Mouse (Mus musculus): ENCODE measurements at regions not wholly inside any gene's neighbourhood (a gene's known extent, or its start where the extent isn't known, plus 50 kb on each side); places are given as distances from the start of the nearest gene placed in this dataset.

DNA sequence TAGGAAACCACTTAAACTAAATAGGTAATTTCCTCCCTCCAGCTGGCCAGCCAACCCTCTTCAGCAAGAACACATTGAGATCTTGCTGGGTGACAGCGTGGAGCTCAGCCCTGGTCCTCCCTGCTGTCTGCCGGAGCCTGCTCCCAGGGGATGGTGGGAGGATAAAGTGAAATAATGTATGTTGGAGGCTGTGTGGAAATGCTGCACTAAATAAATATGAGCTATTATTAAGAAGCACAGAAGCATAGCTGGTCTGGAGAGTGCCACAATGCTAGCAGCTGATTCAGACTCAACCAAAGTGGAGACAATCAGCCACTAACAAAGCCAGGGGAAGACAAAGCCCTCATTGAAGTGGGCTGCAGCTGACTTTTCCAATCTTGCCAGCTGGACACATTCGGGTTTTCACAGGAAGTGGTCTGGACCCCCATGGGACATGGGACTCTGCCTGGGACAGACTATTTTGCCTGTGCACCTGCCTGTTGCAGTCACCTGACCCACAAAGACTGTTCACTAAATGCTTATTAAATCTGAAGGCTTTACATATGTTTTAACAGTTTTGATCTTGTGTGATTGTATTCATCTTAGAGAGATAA lies 248.3 kb downstream of the Emp1 start:
- DNase-seq (ENCODE audit: low read depth, low spot score): no peak

DNA sequence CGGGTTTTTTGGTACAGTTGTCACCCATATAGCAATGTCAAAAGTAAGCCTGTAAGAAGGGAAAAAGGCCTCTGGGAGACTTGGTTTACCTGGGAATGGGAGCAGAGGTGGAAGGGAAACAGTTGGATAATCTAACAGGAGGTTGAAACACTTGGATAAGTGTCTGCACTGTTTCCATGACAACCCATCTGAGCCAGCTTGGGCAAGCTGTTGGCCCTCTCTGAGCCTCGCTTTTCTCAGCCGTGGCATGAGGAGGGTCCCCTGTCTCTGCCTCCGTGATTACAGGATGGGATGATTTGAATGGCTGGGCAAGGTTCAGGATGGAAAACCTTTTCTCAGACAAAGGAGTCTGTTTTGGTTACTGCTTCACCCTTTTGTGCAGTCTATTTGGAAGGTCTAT lies 265.6 kb downstream of the Emp1 start:
- DNase-seq (ENCODE audit: low read depth, low spot score): no peak

DNA sequence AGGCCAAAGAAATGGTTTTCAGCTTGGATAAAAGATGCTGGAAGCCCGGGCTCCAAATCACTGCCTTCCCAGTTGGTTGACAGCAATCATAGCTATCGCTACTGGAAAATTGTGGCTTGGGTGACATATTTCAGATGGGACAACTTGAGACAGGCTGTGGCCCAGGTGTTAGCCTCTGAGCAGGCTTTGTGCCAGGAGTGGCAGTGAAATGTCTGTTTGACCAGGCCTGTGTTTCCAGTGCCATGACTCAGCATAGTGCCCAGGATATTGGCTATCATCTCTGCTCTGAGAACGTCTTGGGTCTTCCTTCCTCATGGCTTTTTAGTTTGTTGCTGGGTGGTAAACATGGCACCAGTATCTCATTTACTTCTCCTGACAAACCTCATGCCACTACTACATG lies 266.9 kb downstream of the Emp1 start:
- no peak for DNase-seq (ENCODE audit: low read depth, low spot score)

DNA sequence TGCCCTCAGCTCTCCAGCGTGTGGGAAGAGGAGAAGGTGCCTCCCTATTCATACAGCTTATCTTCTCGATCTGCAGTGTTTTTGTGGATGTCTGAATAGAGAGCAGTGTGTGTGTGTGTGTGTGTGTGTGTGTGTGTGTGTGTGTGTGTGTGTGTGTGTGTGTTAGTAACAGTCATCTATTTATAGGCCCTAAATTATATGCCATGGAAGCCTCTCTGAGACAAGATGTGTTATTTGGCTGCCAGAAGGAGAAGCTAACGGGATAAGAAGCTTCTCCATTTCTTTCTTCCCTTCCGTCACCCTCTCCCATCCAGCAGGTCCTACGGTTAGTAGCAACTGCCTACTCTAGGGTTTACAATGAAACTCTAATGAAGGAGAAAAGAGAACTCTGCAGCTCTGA lies 270.3 kb downstream of the Emp1 start:
- no peak for DNase-seq (ENCODE audit: low read depth, low spot score)

DNA sequence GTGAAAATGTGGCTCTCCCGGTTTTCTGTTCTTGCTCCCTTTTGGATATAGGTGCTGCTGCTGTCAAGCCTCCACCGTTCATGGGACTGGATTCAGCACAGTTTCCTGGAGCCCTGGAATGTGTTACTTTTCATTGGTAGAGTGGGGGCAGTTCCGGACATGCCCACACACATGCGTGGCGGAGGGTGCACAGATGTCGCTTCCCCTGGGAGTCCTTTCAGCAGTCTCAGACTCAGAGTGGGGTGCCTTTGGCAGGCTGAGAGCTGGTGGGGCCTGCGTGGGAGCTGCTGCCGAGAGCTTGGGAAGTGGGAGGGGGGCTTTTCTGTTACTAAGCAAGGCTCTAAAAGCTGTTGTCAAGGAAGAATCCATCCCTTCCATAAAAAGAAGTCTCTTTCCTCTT lies 274.3 kb downstream of the Emp1 start:
- no peak for DNase-seq (ENCODE audit: low read depth, low spot score)

DNA sequence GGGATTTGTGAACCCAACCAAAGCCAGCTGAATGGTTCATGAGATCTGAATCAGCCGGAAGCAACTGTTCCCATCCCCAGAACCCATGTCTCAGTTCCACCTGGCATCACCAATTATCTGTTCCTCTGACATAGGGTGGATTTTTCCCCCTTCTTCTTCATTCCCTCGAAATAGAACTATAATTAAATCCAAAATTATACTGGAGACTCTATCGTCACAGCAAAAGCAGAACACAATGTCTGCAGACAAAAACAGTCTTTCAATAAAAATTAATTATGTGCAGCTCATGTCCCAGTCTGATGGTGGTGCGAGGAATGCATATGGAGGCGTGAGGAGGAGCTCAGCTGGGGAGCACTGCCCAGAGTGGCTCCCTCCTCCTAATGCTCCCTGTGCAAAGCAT lies 280.4 kb downstream of the Emp1 start:
- DNase-seq (ENCODE audit: low read depth, low spot score): no peak

DNA sequence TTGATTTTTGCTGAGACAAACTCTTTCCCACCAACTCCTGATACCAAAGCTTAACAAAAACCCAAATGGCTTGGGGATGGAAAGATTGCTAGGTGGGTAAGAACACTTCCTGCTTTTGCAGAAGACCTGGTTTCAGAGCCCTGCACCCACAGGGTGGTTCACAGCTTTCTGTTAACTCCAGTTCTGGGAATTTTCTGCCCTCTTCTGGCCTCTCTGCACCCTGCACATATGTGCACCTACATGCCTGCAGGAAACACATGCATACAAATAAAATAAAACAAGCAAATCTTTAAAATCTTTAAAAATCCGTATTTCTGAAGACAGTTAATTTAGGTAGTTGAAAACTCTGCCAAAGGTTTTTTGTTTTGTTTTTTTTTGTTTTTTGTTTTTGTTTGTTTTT lies 283.8 kb downstream of the Emp1 start:
- no peak for DNase-seq (ENCODE audit: low read depth, low spot score)

- no peak for DNase-seq (ENCODE audit: low read depth, low spot score)
These were observed 290.7 kb downstream of the Emp1 start for GRCm38 (mm10) chr6:135653002-135653401.

GRCm38 (mm10) chr6:135662386-135662785 lies 300.0 kb downstream of the Emp1 start:
- no peak for DNase-seq (ENCODE audit: low read depth, low spot score)

- DNase-seq (ENCODE audit: low read depth, low spot score): no peak
These were observed 300.6 kb downstream of the Emp1 start for GRCm38 (mm10) chr6:135662801-135663537.

All from CD4-positive, CD25-positive, alpha-beta regulatory T cell, adult 2 months (primary cell).